In genomic region chr8:95715676-95716531, GRCm38 (mm10) we compare ENCODE assay signal across 8 mouse cellular contexts. TPM values are rescaled to one million over a fixed set of nuclear protein-coding genes. Genes with fewer than 3 reads are reported as not detected.
DNase-seq lines count a peak whose midpoint lies in the region; ATAC-seq and TF ChIP-seq lines count a peak whose summit lies in the region.

Gene Setd6 (plus strand): TSS chr8:95715881.

- no peak for TF ChIP-seq CTCF in E14TG2a.4 (conservative IDR thresholded peaks at IDR 0.05; ENCODE audit: low read length)
- TF ChIP-seq CTCF in liver, postnatal 0 days (IDR thresholded peaks at IDR 0.05; ENCODE audit: low read depth): no peak

- under 1% methylated on average over 79 of the region's 79 CpGs for WGBS in forebrain, embryonic 10.5 days
- under 1% methylated on average over 73 of the region's 79 CpGs for WGBS in heart, embryonic 14.5 days
- WGBS in liver, postnatal 0 days (ENCODE audit: insufficient replicate concordance): 1% methylated on average over 57 of the region's 79 CpGs
- WGBS in neural tube, embryonic 13.5 days: under 1% methylated on average over 72 of the region's 79 CpGs

- H3K27me3 ChIP-seq in E14TG2a.4 (ENCODE audit: insufficient read depth, low read length): no peaks in the 10 kb centered on the region
- H3K27me3 ChIP-seq in forebrain, embryonic 10.5 days (ENCODE audit: poor library complexity, severe bottlenecking): no peaks in the 10 kb centered on the region
- no peaks in the 10 kb centered on the region for H3K27me3 ChIP-seq in heart, embryonic 14.5 days (ENCODE audit: control insufficient read depth, insufficient read depth, low read length)
- no peaks in the 10 kb centered on the region for H3K27me3 ChIP-seq in liver, postnatal 0 days (ENCODE audit: insufficient read depth, low read length)
- no peaks in the 10 kb centered on the region for H3K27me3 ChIP-seq in neural tube, embryonic 13.5 days

- peak; percentile 74 for ATAC-seq in heart, embryonic 14.5 days (ENCODE audit: insufficient number of reproducible peaks, insufficient read depth, low FRiP score, low read depth)
- ATAC-seq in liver, postnatal 0 days: peak; percentile 90
- peak; percentile 90 for ATAC-seq in neural tube, embryonic 13.5 days (ENCODE audit: low read depth)

- H3K27ac ChIP-seq in forebrain, embryonic 10.5 days: peak within 1 kb of the TSS; percentile 94
- peak within 1 kb of the TSS; percentile 73 to 77 for H3K27ac ChIP-seq in heart, embryonic 14.5 days (replicated peaks in 1 of 2; ENCODE audit: control insufficient read depth in 1 of 2, insufficient read depth in 1 of 2, low read depth in 2 of 2, low read length in 2 of 2)
- peak within 1 kb of the TSS; percentile 85 for H3K27ac ChIP-seq in liver, postnatal 0 days (ENCODE audit: low read depth)
- peak within 1 kb of the TSS; percentile 72 for H3K27ac ChIP-seq in neural tube, embryonic 13.5 days (replicated peaks)

- H3K36me3 ChIP-seq in E14TG2a.4 (ENCODE audit: insufficient read depth, low read length): peaks cover 55% of the 10 kb centered on the region
- peaks cover 42% of the 10 kb centered on the region for H3K36me3 ChIP-seq in forebrain, embryonic 10.5 days (replicated peaks)
- H3K36me3 ChIP-seq in heart, embryonic 14.5 days (ENCODE audit: control insufficient read depth, insufficient read depth, low read length): peaks cover 72% of the 10 kb centered on the region
- H3K36me3 ChIP-seq in liver, postnatal 0 days (replicated peaks; ENCODE audit: insufficient read depth, low read length): peaks cover 34% of the 10 kb centered on the region
- peaks cover 58% of the 10 kb centered on the region for H3K36me3 ChIP-seq in neural tube, embryonic 13.5 days

- peak; percentile 84 for DNase-seq in c-Kit-positive CD71-negative TER-119-negative erythroid progenitor cells, embryonic 14.5 days (ENCODE audit: low read depth)
- DNase-seq in forebrain, embryonic 10.5 days (ENCODE audit: extremely low spot score, low spot score): peak; percentile 90
- DNase-seq in kidney, postnatal 14 days: peak; percentile 92
- DNase-seq in liver, postnatal 0 days: peak; percentile 93
- DNase-seq in testis, postnatal 10 days (ENCODE audit: low spot score): peak; percentile 86

- no peak for TF ChIP-seq EP300 in liver, postnatal 0 days (IDR thresholded peaks at IDR 0.05; ENCODE audit: low read depth)

- H3K4me2 ChIP-seq in heart, embryonic 14.5 days (ENCODE audit: low read length): peak within 1 kb of the TSS; percentile 94
- peak within 1 kb of the TSS; percentile 98 for H3K4me2 ChIP-seq in liver, postnatal 0 days (ENCODE audit: low read depth, low read length)
- peak within 1 kb of the TSS; percentile 95 for H3K4me2 ChIP-seq in neural tube, embryonic 13.5 days

- no peaks in the 10 kb centered on the region for H3K9me3 ChIP-seq in E14TG2a.4 (ENCODE audit: low read length)
- H3K9me3 ChIP-seq in forebrain, embryonic 10.5 days: no peaks in the 10 kb centered on the region
- H3K9me3 ChIP-seq in heart, embryonic 14.5 days (ENCODE audit: control insufficient read depth, low read length): no peaks in the 10 kb centered on the region
- no peaks in the 10 kb centered on the region for H3K9me3 ChIP-seq in liver, postnatal 0 days (ENCODE audit: low read length)
- H3K9me3 ChIP-seq in neural tube, embryonic 13.5 days: no peaks in the 10 kb centered on the region

- H3K9ac ChIP-seq in heart, embryonic 14.5 days (ENCODE audit: low read length): peak within 1 kb of the TSS; percentile 88
- peak within 1 kb of the TSS; percentile 89 for H3K9ac ChIP-seq in liver, postnatal 0 days (replicated peaks)
- H3K9ac ChIP-seq in neural tube, embryonic 13.5 days: peak within 1 kb of the TSS; percentile 87

- H3K4me1 ChIP-seq in E14TG2a.4 (replicated peaks; ENCODE audit: low read depth, low read length): peaks cover 69% of the 10 kb centered on the region
- peaks cover 24% of the 10 kb centered on the region for H3K4me1 ChIP-seq in forebrain, embryonic 10.5 days
- H3K4me1 ChIP-seq in heart, embryonic 14.5 days (ENCODE audit: control insufficient read depth in 2 of 2, insufficient read depth in 2 of 2, low read length in 2 of 2): peaks cover 4 to 18% of the 10 kb centered on the region in 2 experiments
- H3K4me1 ChIP-seq in liver, postnatal 0 days (ENCODE audit: insufficient read depth): peaks cover 18% of the 10 kb centered on the region
- H3K4me1 ChIP-seq in neural tube, embryonic 13.5 days (replicated peaks): peaks cover 20% of the 10 kb centered on the region

- peak within 1 kb of the TSS; percentile 92 for H3K4me3 ChIP-seq in E14TG2a.4 (replicated peaks; ENCODE audit: low read length)
- peak within 1 kb of the TSS; percentile 91 for H3K4me3 ChIP-seq in forebrain, embryonic 10.5 days
- H3K4me3 ChIP-seq in heart, embryonic 14.5 days (ENCODE audit: control insufficient read depth in 1 of 2, insufficient read depth in 1 of 2, low read depth in 1 of 2, low read length in 2 of 2): peak within 1 kb of the TSS; percentile 68 to 86
- H3K4me3 ChIP-seq in liver, postnatal 0 days (ENCODE audit: low read depth, low read length): peak within 1 kb of the TSS; percentile 95
- H3K4me3 ChIP-seq in neural tube, embryonic 13.5 days: peak within 1 kb of the TSS; percentile 84

RNA-seq across cellular contexts. Expression of gene Setd6, which starts in this region (rescaled TPM):
- 29.5 and 31.0 TPM in 2 replicates for polyA plus RNA-seq in forebrain, embryonic 10.5 days (2016; fragmentation: Nextera tagmentation; extraction: Ambion mirVana)
- 16.1 and 17.7 TPM in 2 replicates for polyA plus RNA-seq in heart, embryonic 14.5 days (2014; fragmentation: Nextera tagmentation; extraction: Ambion mirVana)
- 14.0 and 18.4 TPM in 2 replicates for polyA plus RNA-seq in liver, postnatal 0 days (2015; fragmentation: Nextera tagmentation; extraction: Ambion mirVana)
- 20.1 and 24.3 TPM in 2 replicates for polyA plus RNA-seq in neural tube, embryonic 13.5 days (2015; fragmentation: Nextera tagmentation; extraction: Ambion mirVana)

Comparison
In these comparisons a context has a peak if more than half of its experiments do, and no peak if none do; other contexts are left out.
1. Peak in every context shown above with its lines: DNase-seq, ATAC-seq, H3K4me3 ChIP-seq and H3K27ac ChIP-seq.